Mouse (Mus musculus) small intestine, adult 2 months (tissue): Measurements from ENCODE around the gene Slc40a1. TPM values are rescaled to one million over a fixed set of nuclear protein-coding genes. Genes with fewer than 3 reads are reported as not detected.

Experiments used
- H3K27ac ChIP-seq: fragments of 200-500 bp; 2 replicates; pipeline ENCODE4 v1.5.1; 2012; ENCODE audit warnings: low read depth, low read length, control low read depth, inconsistent platforms; ENCODE audit not compliant: insufficient read depth
- H3K27me3 ChIP-seq: fragments of 200-500 bp; 2 replicates; pipeline ENCODE4 v1.6.1; 2012; ENCODE audit warnings: mild to moderate bottlenecking, moderate library complexity, low read length, inconsistent platforms; ENCODE audit not compliant: control insufficient read depth, insufficient read depth
- H3K36me3 ChIP-seq: fragments of 200-500 bp; 2 replicates; pipeline ENCODE4 v1.6.1; 2012; ENCODE audit warnings: mild to moderate bottlenecking, low read length, control low read depth, inconsistent platforms; ENCODE audit not compliant: control insufficient read depth, insufficient read depth
- H3K4me1 ChIP-seq: fragments of 200-500 bp; 2 replicates; pipeline ENCODE4 v1.6.1; 2012; ENCODE audit warnings: low read length, inconsistent platforms, mixed read lengths; ENCODE audit not compliant: control insufficient read depth, insufficient read depth, insufficient read length
- H3K4me3 ChIP-seq: fragments of 200-500 bp; 2 replicates; pipeline ENCODE4 v1.5.1; 2012; ENCODE audit warnings: low read depth, mild to moderate bottlenecking, control low read depth, inconsistent platforms, low read length, moderate library complexity
- CTCF ChIP-seq: fragments of 200-500 bp; IDR thresholded peaks from 2 replicates; pipeline ENCODE4 v1.5.1; 2012; ENCODE audit warnings: low read depth, mild to moderate bottlenecking, control low read depth, inconsistent platforms, low read length, moderate library complexity, mixed read lengths; ENCODE audit not compliant: insufficient replicate concordance, insufficient read length; ENCODE audit errors: extremely low read depth
- POLR2A ChIP-seq: fragments of 200-500 bp; IDR thresholded peaks from 2 replicates; pipeline ENCODE4 v1.6.1; 2012; ENCODE audit warnings: low read depth, mild to moderate bottlenecking, control low read depth, inconsistent platforms, low read length, moderate library complexity
- WGBS: fragments of 180-500 bp; shearing (Covaris S2); methylation state at CpG from one replicate; pipeline ENCODE4 v1.1.7; 2018; 5-methylcytosine and 5-hydroxymethylcytosine counted together
- polyA plus RNA-seq: library from polyadenylated mRNA; depleted of rRNA; stranded (reverse); fragments of >200 nt; gene quantifications from 2 replicates; pipeline ENCODE4 v1.2.3, GENCODE M21; 2012

Slc40a1 gene
- polyA plus RNA-seq, 1 experiment = 1.3 TPM

- Histone ChIP-seq H3K27me3 (no peaks in the 10 kb centered on the region), H3K4me1 (no peaks in the 10 kb centered on the region), H3K36me3 (peaks cover 11% of the 10 kb centered on the region), H3K4me3 (no peak overlapping the region), H3K27ac (no peak overlapping the region)
- TF ChIP-seq POLR2A (no peak), CTCF (no peak)
- 83% methylated on average over 4 of the region's 4 CpGs for WGBS
These were observed 12.1 kb downstream of the Slc40a1 start for GRCm38 (mm10) chr1:45914236-45914635.

- Histone ChIP-seq H3K27ac (peak overlapping the region; percentile 6; the same call in 1 of the 2 replicates), H3K36me3 (no peaks in the 10 kb centered on the region), H3K4me3 (no peak overlapping the region), H3K27me3 (no peaks in the 10 kb centered on the region), H3K4me1 (peaks cover 5% of the 10 kb centered on the region; the same call in 1 of the 2 replicates)
- WGBS = 19% methylated on average over 5 of the region's 5 CpGs
- TF ChIP-seq CTCF = no peak
- TF ChIP-seq POLR2A = no peak
These were observed 21.1 kb downstream of the Slc40a1 start for GRCm38 (mm10) chr1:45905107-45905821.

DNA sequence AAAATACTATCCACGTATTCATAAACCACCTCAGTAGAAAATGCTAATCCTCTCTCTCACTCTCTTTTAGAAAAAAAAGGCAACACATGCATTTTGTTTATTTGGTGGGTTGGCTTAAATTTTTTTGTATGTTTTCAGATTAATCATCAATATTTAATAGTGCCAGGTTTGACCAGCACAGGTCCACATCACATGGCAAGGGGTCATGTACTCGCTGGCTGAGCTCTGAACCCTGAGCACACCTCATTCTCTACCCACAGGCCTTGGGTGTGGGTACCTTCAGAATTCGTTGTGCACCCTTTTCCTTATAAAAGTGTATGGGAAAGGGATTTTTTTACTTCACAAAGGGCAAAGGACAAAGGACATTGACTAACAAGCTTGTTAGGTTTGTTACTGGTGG, 22.2 kb downstream of the Slc40a1 start:
- H3K27me3 ChIP-seq = no peaks in the 10 kb centered on the region
- no peak overlapping the region for H3K27ac ChIP-seq
- peaks cover 5% of the 10 kb centered on the region; the same call in 1 of the 2 replicates for H3K4me1 ChIP-seq
- no peak overlapping the region for H3K4me3 ChIP-seq
- H3K36me3 ChIP-seq = no peaks in the 10 kb centered on the region
- 52% methylated on average over 3 of the region's 3 CpGs for WGBS
- TF ChIP-seq POLR2A = no peak
- no peak for TF ChIP-seq CTCF

GRCm38 (mm10) chr1:45898044-45898443, 28.3 kb downstream of the Slc40a1 start:
- Histone ChIP-seq H3K4me3 (no peak overlapping the region), H3K4me1 (no peaks in the 10 kb centered on the region), H3K27me3 (no peaks in the 10 kb centered on the region), H3K27ac (no peak overlapping the region), H3K36me3 (no peaks in the 10 kb centered on the region)
- WGBS = 20% methylated on average over 1 of the region's 1 CpGs
- TF ChIP-seq POLR2A = no peak
- no peak for TF ChIP-seq CTCF

- H3K4me1 ChIP-seq = no peaks in the 10 kb centered on the region
- no peaks in the 10 kb centered on the region for H3K36me3 ChIP-seq
- TF ChIP-seq POLR2A (no peak), CTCF (no peak)
- no peaks in the 10 kb centered on the region for H3K27me3 ChIP-seq
- 76% methylated on average over 6 of the region's 6 CpGs for WGBS
- H3K27ac ChIP-seq = no peak overlapping the region
- no peak overlapping the region for H3K4me3 ChIP-seq
These were observed 32.0 kb downstream of the Slc40a1 start for GRCm38 (mm10) chr1:45894168-45894912.

DNA sequence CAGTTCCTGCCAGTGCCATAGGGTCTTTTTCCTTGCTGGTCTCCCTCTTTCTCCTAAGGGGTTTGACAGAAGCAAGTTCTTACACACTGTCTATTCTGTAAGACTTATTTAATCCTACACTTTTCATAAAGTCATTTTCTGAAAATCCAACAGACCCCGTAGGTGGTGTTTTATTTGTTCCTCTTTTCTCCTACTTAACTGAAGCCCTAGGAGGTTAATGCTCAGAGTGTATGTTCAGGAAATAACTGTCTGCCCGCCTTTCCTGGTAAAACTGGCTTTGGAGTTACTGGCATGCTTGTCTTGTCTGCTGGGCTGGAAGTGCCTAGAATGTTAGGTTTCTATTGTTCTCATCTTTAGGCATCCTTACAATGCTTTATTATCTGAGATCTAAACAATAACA, 34.3 kb downstream of the Slc40a1 start:
- Histone ChIP-seq H3K4me3 (no peak overlapping the region), H3K27me3 (no peaks in the 10 kb centered on the region), H3K27ac (no peak overlapping the region), H3K4me1 (no peaks in the 10 kb centered on the region), H3K36me3 (no peaks in the 10 kb centered on the region)
- TF ChIP-seq POLR2A (no peak), CTCF (no peak)
- 72% methylated on average over 2 of the region's 2 CpGs for WGBS

DNA sequence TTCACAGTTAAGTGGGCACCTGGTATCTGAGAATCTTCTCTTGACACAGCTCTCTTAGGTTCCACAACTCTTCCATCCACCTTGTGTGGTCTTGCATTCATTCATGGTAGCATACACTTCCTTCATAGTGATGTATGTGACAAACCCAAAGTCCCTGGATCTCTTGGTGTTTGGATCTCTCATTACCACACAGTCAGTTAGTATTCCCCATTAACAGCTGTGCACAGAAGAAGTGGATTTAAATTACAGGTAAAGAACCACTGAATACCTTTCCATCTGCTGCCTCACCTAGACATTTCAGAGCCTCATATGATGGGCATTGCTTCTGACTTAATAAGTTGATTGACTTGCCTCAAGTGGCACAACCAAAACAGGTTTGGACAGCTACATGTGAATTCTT, 36.1 kb downstream of the Slc40a1 start, which contains the start of gene Gm5269:
Gene Gm5269 (minus strand): TSS at position 101 of the 400 bp plus-strand sequence.
- Histone ChIP-seq H3K4me1 (no peaks in the 10 kb centered on the region), H3K27me3 (no peaks in the 10 kb centered on the region), H3K36me3 (no peaks in the 10 kb centered on the region), H3K4me3 (no peak within 1 kb of the TSS), H3K27ac (no peak within 1 kb of the TSS)
- no peak for TF ChIP-seq CTCF
- no peak for TF ChIP-seq POLR2A
